Mouse (Mus musculus) liver, embryonic 11.5 days (tissue): Measurements from ENCODE around the gene Fhod1. TPM values are rescaled to one million over a fixed set of nuclear protein-coding genes. Genes with fewer than 3 reads are reported as not detected.
A peak's percentile ranks its signal among the peaks of the same experiment; 100 is the strongest.

Experiments used
- ATAC-seq: fragments of 200-750 bp; cut with Nextera tagmentation; replicated peaks from 2 replicates; pipeline ENCODE4 v1.8.0; 2017; ENCODE audit warnings: moderate number of reproducible peaks, mild to moderate bottlenecking, moderate TSS enrichment, moderate library complexity; ENCODE audit not compliant: low FRiP score
- DNase-seq: peaks from one replicate; pipeline ENCODE4 v3.0.0-alpha.2; 2017; ENCODE audit warnings: low spot score
- H3K27ac ChIP-seq: fragments of 300-500 bp; sonication (generic); 2 replicates; pipeline ENCODE4 v1.5.1; 2014; ENCODE audit warnings: mild to moderate bottlenecking, low read depth, low read length, control low read depth
- H3K27me3 ChIP-seq: fragments of 300-500 bp; sonication (generic); replicated peaks from 2 replicates; pipeline ENCODE4 v1.6.1; 2014; ENCODE audit warnings: low read length, mixed read lengths; ENCODE audit not compliant: control insufficient read depth, insufficient read depth
- H3K36me3 ChIP-seq: fragments of 300-500 bp; sonication (generic); 2 replicates; pipeline ENCODE4 v1.6.1; 2014; ENCODE audit warnings: mild to moderate bottlenecking, low read length, moderate library complexity, mixed read lengths; ENCODE audit not compliant: control insufficient read depth, insufficient read depth
- H3K4me1 ChIP-seq: fragments of 300-500 bp; sonication (generic); replicated peaks from 2 replicates; pipeline ENCODE4 v1.6.1; 2014; ENCODE audit warnings: low read length, mixed read lengths; ENCODE audit not compliant: control insufficient read depth, insufficient read depth
- H3K4me2 ChIP-seq: fragments of 300-500 bp; sonication (generic); 2 replicates; pipeline ENCODE4 v1.6.1; 2014; ENCODE audit warnings: mild to moderate bottlenecking, control low read depth, moderate library complexity
- H3K4me3 ChIP-seq: fragments of 300-500 bp; sonication (generic); 2 replicates; pipeline ENCODE4 v1.5.1; 2014; ENCODE audit warnings: low read depth, low read length, control low read depth
- H3K9ac ChIP-seq: fragments of 300-500 bp; sonication (generic); 2 replicates; pipeline ENCODE4 v1.6.1; 2014; ENCODE audit warnings: low read depth, low read length, control low read depth
- H3K9me3 ChIP-seq: fragments of 300-500 bp; sonication (generic); 2 replicates; pipeline ENCODE4 v1.6.1; 2016; ENCODE audit warnings: low read length, inconsistent platforms, mixed read lengths; ENCODE audit not compliant: control insufficient read depth
- WGBS: fragments of 180-500 bp; shearing (Covaris S2); extraction: QIAGEN DNeasy Blood & Tissue Kit; methylation state at CpG from one replicate; pipeline ENCODE4 v1.1.7; 2014; 5-methylcytosine and 5-hydroxymethylcytosine counted together
- polyA plus RNA-seq: library from polyadenylated mRNA; unstranded; fragments of >200 nt; fragmentation: Nextera tagmentation; extraction: Ambion mirVana; gene quantifications from 2 replicates; pipeline ENCODE4 v1.2.1, GENCODE M21; 2014

Fhod1 gene
- polyA plus RNA-seq, 1 experiment from 2014 or later: 3.1 TPM

DNA sequence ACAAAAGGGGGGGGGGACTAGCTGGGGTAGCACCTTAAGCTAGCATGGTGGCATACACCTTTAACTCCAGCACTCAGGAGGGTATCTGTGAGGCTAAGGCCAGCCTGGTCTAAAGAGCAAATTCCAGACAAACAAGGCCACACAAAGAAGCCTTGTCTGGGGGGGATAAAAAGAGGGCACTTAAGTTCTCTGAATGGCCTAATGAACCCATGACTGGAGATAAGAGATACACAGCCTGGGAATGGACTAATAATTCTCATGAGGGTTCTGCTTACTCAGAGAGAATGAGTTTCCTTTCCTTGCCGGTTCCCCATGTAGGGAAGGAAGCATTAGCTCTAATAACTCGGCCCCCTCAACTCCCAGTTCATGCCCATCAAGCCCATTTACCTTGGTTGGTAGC is 15.2 kb downstream of the Fhod1 start:
- Histone ChIP-seq H3K4me1 (peaks cover 6% of the 10 kb centered on the region; the same call in 1 of the 2 replicates), H3K27me3 (no peaks in the 10 kb centered on the region), H3K4me2 (no peak overlapping the region), H3K9ac (no peak overlapping the region), H3K9me3 (no peaks in the 10 kb centered on the region), H3K36me3 (peaks cover 35% of the 10 kb centered on the region), H3K4me3 (no peak overlapping the region), H3K27ac (no peak overlapping the region)
- ATAC-seq: no peak
- WGBS: 77% methylated on average over 2 of the region's 2 CpGs
- DNase-seq: no peak

DNA sequence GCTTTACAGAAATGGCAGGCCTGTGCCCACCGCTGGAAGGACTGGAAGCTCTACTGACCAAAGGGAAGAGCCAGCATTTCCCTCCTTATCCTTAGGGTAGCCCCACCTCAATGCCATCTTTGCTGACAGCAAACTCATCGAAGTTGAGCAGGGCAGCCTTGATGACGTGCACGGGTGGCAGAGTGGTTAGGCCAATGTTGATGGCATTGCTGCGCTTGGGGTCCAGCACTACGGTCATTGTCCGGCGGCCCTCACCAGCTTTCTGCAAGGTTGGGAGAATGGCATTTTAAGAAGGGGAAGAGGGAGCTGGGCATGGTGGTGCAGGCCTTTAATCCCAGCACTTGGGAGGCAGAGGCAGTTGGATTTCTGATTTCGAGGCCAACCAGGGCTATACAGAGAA is 15.8 kb downstream of the Fhod1 start:
- WGBS: 89% methylated on average over 9 of the region's 9 CpGs
- no peak for DNase-seq
- H3K4me2 ChIP-seq: no peak overlapping the region

DNA sequence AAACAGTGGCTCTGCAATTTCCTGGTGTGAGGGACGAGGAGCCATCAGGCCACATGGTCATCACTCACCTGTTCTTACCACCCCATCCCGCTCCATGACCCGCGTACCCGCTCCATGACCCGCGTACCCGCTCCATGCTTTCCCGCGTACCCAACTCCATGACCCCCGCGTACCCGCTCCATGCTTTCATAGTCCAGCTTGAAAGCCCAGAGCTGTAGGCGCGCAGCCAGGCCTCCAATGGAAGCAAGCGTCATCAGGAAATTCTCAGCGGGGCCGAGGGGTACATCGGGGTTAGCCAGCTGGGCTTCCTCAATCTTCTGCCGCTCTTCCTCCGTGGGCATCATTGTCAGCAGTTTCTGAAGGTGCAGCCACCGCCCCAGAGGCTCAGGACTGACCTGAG is 16.3 kb downstream of the Fhod1 start:
- peaks cover 6% of the 10 kb centered on the region; the same call in 1 of the 2 replicates for H3K4me1 ChIP-seq
- WGBS: 93% methylated on average over 22 of the region's 22 CpGs
- no peak overlapping the region for H3K9ac ChIP-seq
- no peak overlapping the region for H3K4me3 ChIP-seq
- ATAC-seq (no peak), DNase-seq (no peak)
- H3K27ac ChIP-seq: no peak overlapping the region
- H3K27me3 ChIP-seq: no peaks in the 10 kb centered on the region
- no peak overlapping the region for H3K4me2 ChIP-seq
- no peaks in the 10 kb centered on the region for H3K9me3 ChIP-seq
- H3K36me3 ChIP-seq: peaks cover 29% of the 10 kb centered on the region

More for the DNA sequence above, 15.8 kb downstream of the Fhod1 start:
- no peak overlapping the region for H3K4me3 ChIP-seq
- H3K27ac ChIP-seq: no peak overlapping the region
- no peak overlapping the region for H3K9ac ChIP-seq
- H3K9me3 ChIP-seq: no peaks in the 10 kb centered on the region
- H3K27me3 ChIP-seq: no peaks in the 10 kb centered on the region
- H3K36me3 ChIP-seq: peaks cover 34% of the 10 kb centered on the region
- peaks cover 6% of the 10 kb centered on the region; the same call in 1 of the 2 replicates for H3K4me1 ChIP-seq
- ATAC-seq: no peak

DNA sequence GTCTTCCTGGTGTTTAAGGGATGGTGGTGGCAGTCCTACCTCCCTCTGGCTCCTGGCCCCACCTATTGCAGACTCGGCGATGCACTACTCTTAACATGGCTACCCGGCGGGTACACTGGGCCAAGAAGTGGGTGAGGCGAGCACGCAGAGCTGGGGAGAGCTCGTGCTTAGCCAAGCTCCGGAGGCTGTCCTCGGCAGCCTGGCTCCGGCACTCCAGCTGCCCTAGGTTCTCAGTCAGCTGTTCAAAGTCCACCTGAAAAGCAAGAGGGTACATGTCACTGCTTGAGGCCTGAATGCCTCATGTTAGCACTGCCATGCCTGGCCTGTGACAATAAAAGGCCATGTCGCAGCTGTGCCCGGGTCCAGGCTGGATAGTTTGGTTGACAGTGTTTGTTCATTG is 17.4 kb downstream of the Fhod1 start:
- no peak overlapping the region for H3K4me3 ChIP-seq
- H3K4me2 ChIP-seq: no peak overlapping the region
- H3K27me3 ChIP-seq: no peaks in the 10 kb centered on the region
- no peak for ATAC-seq
- no peak overlapping the region for H3K27ac ChIP-seq
- H3K9me3 ChIP-seq: no peaks in the 10 kb centered on the region
- H3K36me3 ChIP-seq: peaks cover 28% of the 10 kb centered on the region
- whole genome bisulfite sequencing: 93% methylated on average over 12 of the region's 12 CpGs
- no peak for DNase-seq
- H3K9ac ChIP-seq: no peak overlapping the region
- peaks cover 8% of the 10 kb centered on the region for H3K4me1 ChIP-seq

DNA sequence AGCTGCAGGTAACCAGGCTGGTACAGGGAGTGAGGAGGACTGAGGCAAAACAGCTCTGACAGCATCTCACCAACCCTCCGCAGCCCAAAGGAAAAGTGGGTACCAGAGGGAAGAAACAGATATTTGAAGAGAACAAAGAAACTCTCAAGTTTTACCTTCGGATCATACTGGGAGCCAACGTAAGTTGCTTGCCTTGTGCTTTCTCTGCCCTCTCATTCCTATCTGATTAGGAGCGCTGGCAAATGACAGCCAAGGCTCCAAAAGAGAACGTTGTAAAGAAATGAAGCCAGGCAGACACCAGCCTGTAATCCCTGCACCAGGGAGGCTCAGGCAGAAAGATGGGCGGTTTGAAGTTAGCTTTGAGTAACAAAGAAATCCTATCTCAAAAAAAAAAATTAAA is 20.8 kb downstream of the Fhod1 start:
- DNase-seq (no peak), ATAC-seq (no peak)
- Histone ChIP-seq H3K4me3 (peak overlapping the region; percentile 67), H3K27me3 (no peaks in the 10 kb centered on the region), H3K9ac (peak overlapping the region; percentile 79), H3K4me2 (peak overlapping the region; percentile 91), H3K9me3 (no peaks in the 10 kb centered on the region), H3K4me1 (peaks cover 25% of the 10 kb centered on the region), H3K27ac (peak overlapping the region; percentile 86), H3K36me3 (peaks cover 28% of the 10 kb centered on the region)
- WGBS: 25% methylated on average over 6 of the region's 6 CpGs

GRCm38 (mm10) chr8:105326141-105326672 is 21.5 kb downstream of the Fhod1 start, which contains the start of the genes Lrrc29 and Tmem208:
Gene Lrrc29, minus strand, starts transcription at chr8:105326278.
Gene Tmem208, plus strand, starts transcription at chr8:105326354.
- Histone ChIP-seq H3K4me2 (peak within 1 kb of the TSS; percentile 91), H3K36me3 (peaks cover 22% of the 10 kb centered on the region), H3K27ac (peak within 1 kb of the TSS; percentile 86), H3K4me3 (peak within 1 kb of the TSS; percentile 67), H3K9me3 (no peaks in the 10 kb centered on the region), H3K4me1 (peaks cover 29% of the 10 kb centered on the region), H3K27me3 (no peaks in the 10 kb centered on the region), H3K9ac (peak within 1 kb of the TSS; percentile 79)
- peak; percentile 96 for DNase-seq
- WGBS: under 1% methylated on average over 36 of the region's 36 CpGs
- ATAC-seq: peak; percentile 84

GRCm38 (mm10) chr8:105325641-105326093 is 22.1 kb downstream of the Fhod1 start:
- no peak for DNase-seq
- H3K9me3 ChIP-seq: no peaks in the 10 kb centered on the region
- peak overlapping the region; percentile 86 for H3K27ac ChIP-seq
- H3K4me3 ChIP-seq: peak overlapping the region; percentile 67
- H3K4me2 ChIP-seq: peak overlapping the region; percentile 91
- peak overlapping the region; percentile 79 for H3K9ac ChIP-seq
- WGBS: 1% methylated on average over 12 of the region's 12 CpGs
- peak; percentile 16 for ATAC-seq
- peaks cover 18% of the 10 kb centered on the region for H3K36me3 ChIP-seq
- H3K27me3 ChIP-seq: no peaks in the 10 kb centered on the region
- H3K4me1 ChIP-seq: peaks cover 29% of the 10 kb centered on the region

DNA sequence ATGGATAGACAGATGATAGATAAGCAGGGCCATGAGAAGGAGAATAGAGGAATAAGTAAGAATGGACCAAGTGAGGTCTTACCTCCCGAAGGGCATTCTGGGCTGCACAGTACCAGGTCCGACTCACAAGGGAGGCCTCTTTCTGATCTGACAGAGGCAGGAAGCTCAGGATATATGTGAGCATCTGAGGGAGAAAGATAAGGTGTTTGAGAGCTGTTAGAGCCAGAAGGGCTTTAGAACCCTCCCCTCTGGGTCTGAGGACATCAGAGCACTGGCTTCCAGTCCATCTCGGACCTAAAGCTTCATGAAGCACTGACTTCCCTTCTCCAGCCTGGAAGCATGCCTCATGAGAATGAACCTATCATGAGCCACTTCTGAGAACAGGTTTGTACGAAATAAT is 24.6 kb downstream of the Fhod1 start:
- H3K9me3 ChIP-seq: no peaks in the 10 kb centered on the region
- peak overlapping the region; percentile 56 for H3K4me2 ChIP-seq
- DNase-seq (no peak), ATAC-seq (peak; percentile 84)
- 45% methylated on average over 4 of the region's 4 CpGs for WGBS
- H3K36me3 ChIP-seq: peaks cover 2% of the 10 kb centered on the region; the same call in 1 of the 2 replicates
- H3K4me1 ChIP-seq: peaks cover 42% of the 10 kb centered on the region
- H3K4me3 ChIP-seq: peak overlapping the region; percentile 28
- H3K27me3 ChIP-seq: no peaks in the 10 kb centered on the region
- H3K9ac ChIP-seq: peak overlapping the region; percentile 50; the same call in 1 of the 2 replicates
- H3K27ac ChIP-seq: peak overlapping the region; percentile 84

- ATAC-seq (no peak), DNase-seq (no peak)
- Histone ChIP-seq H3K4me1 (peaks cover 30% of the 10 kb centered on the region), H3K4me3 (no peak overlapping the region), H3K27ac (0 out of 2 replicates have a peak overlapping the region, but pooled peaks have one; percentile 38), H3K9ac (no peak overlapping the region), H3K27me3 (no peaks in the 10 kb centered on the region), H3K36me3 (peaks cover 15% of the 10 kb centered on the region), H3K4me2 (no peak overlapping the region), H3K9me3 (no peaks in the 10 kb centered on the region)
- WGBS: 78% methylated on average over 11 of the region's 11 CpGs
Measured at GRCm38 (mm10) chr8:105318662-105319190, 29.0 kb downstream of the Fhod1 start.
